Mouse (Mus musculus): Measurements from ENCODE around the gene Mpped1.
A peak's percentile ranks its signal among the peaks of the same experiment; 100 is the strongest.

The Mpped1 gene

GRCm38 (mm10) chr15:83796924-83797323 is 17.7 kb downstream of the Mpped1 start:
- no peak for DNase-seq

- DNase-seq: no peak
Observed at GRCm38 (mm10) chr15:83798964-83799363, 19.7 kb downstream of the Mpped1 start.

GRCm38 (mm10) chr15:83801011-83801410 is 21.7 kb downstream of the Mpped1 start:
- no peak for DNase-seq

GRCm38 (mm10) chr15:83814106-83814505 is 34.8 kb downstream of the Mpped1 start:
- DNase-seq: no peak

- DNase-seq: no peak
Observed at GRCm38 (mm10) chr15:83828011-83828410, 48.7 kb downstream of the Mpped1 start.

GRCm38 (mm10) chr15:83829226-83829625 is 50.0 kb downstream of the Mpped1 start:
- no peak for DNase-seq

- DNase-seq: no peak
Observed at GRCm38 (mm10) chr15:83832265-83832664, 53.0 kb downstream of the Mpped1 start.

- DNase-seq: no peak
Observed at GRCm38 (mm10) chr15:83840950-83841719, 61.9 kb downstream of the Mpped1 start.

- DNase-seq: no peak
Observed at GRCm38 (mm10) chr15:83842419-83842818, 63.2 kb downstream of the Mpped1 start.

- DNase-seq: no peak
Observed at GRCm38 (mm10) chr15:83842915-83843789, 63.9 kb downstream of the Mpped1 start.

GRCm38 (mm10) chr15:83845734-83846133 is 66.5 kb downstream of the Mpped1 start:
- DNase-seq: no peak

GRCm38 (mm10) chr15:83846592-83846991 is 67.3 kb downstream of the Mpped1 start:
- DNase-seq: no peak

- no peak for DNase-seq
Observed at GRCm38 (mm10) chr15:83847512-83847911, 68.2 kb downstream of the Mpped1 start.

- DNase-seq: no peak
Observed at GRCm38 (mm10) chr15:83848193-83848592, 68.9 kb downstream of the Mpped1 start.

GRCm38 (mm10) chr15:83853400-83853811 is 74.1 kb downstream of the Mpped1 start:
- no peak for DNase-seq

- peak; percentile 23 for DNase-seq
Observed at GRCm38 (mm10) chr15:83857129-83857528, 77.9 kb downstream of the Mpped1 start.

GRCm38 (mm10) chr15:83865626-83866025 is 86.4 kb downstream of the Mpped1 start:
- DNase-seq: no peak

GRCm38 (mm10) chr15:83870936-83871335 is 91.7 kb downstream of the Mpped1 start:
- DNase-seq: peak; percentile 6

GRCm38 (mm10) chr15:83877155-83877866 is 98.0 kb downstream of the Mpped1 start:
- DNase-seq: no peak

GRCm38 (mm10) chr15:83877898-83878297 is 98.6 kb downstream of the Mpped1 start:
- no peak for DNase-seq

- peak; percentile 9 for DNase-seq
Observed at GRCm38 (mm10) chr15:83879845-83880244, 100.6 kb downstream of the Mpped1 start.

GRCm38 (mm10) chr15:83883821-83884220 is 104.6 kb downstream of the Mpped1 start:
- DNase-seq: no peak

GRCm38 (mm10) chr15:83884291-83884690 is 105.0 kb downstream of the Mpped1 start:
- no peak for DNase-seq

Data from thymus, postnatal 14 days (tissue).